Mouse (Mus musculus) cortical plate, adult 2 months (tissue): ENCODE data around the gene Unk.
"Not testable (repeated sequence)": the region's sequence is repeated elsewhere in the genome, so short reads cannot be mapped to it uniquely, and the experiment has no call there.

ENCODE experiments used
- CTCF ChIP-seq: fragments of 200-500 bp; IDR thresholded peaks from 2 replicates; pipeline ENCODE4 v1.5.1; 2011; ENCODE audit warnings: mild to moderate bottlenecking, control low read depth, low read length; ENCODE audit not compliant: insufficient read depth; ENCODE audit errors: extremely low read depth
- POLR2A ChIP-seq: fragments of 200-500 bp; IDR thresholded peaks from 2 replicates; pipeline ENCODE4 v1.6.1; 2011; ENCODE audit warnings: mild to moderate bottlenecking, low read length, control low read depth; ENCODE audit not compliant: insufficient read depth; ENCODE audit errors: extremely low read depth

GRCm38 (mm10) chr11:116023074-116023770 lies 6.9 kb upstream of the Unk start:
- TF ChIP-seq CTCF, POLR2A: not testable (repeated sequence)
